Mouse (Mus musculus) c-Kit-positive CD71-negative TER-119-negative erythroid progenitor cells, embryonic 14.5 days (primary cell): ENCODE data around the gene Tmcc1.
"Not testable (repeated sequence)": the region's sequence is repeated elsewhere in the genome, so short reads cannot be mapped to it uniquely, and the experiment has no call there.

Experiments
- DNase-seq: peaks from one replicate; pipeline ENCODE4 v3.0.0-alpha.2; 2013; ENCODE audit warnings: low read depth

Gene Tmcc1

GRCm38 (mm10) chr6:116077608-116078007, 115.7 kb downstream of the Tmcc1 start:
- DNase-seq: no peak

- DNase-seq: no peak
Observed at GRCm38 (mm10) chr6:116074892-116075291, 118.4 kb downstream of the Tmcc1 start.

- DNase-seq: no peak
Observed at GRCm38 (mm10) chr6:116073610-116074009, 119.7 kb downstream of the Tmcc1 start.

- no peak for DNase-seq
Observed at GRCm38 (mm10) chr6:116072746-116073261, 120.5 kb downstream of the Tmcc1 start.

GRCm38 (mm10) chr6:116072221-116072745, 121.0 kb downstream of the Tmcc1 start:
- DNase-seq: no peak

- DNase-seq: no peak
Observed at GRCm38 (mm10) chr6:116071781-116072180, 121.5 kb downstream of the Tmcc1 start.

- no peak for DNase-seq
Observed at GRCm38 (mm10) chr6:116070558-116070957, 122.7 kb downstream of the Tmcc1 start.

- no peak for DNase-seq
Observed at GRCm38 (mm10) chr6:116063516-116063915, 129.8 kb downstream of the Tmcc1 start.

- DNase-seq: not testable (repeated sequence)
Observed at GRCm38 (mm10) chr6:116059542-116059941, 133.7 kb downstream of the Tmcc1 start.

- DNase-seq: no peak
Observed at GRCm38 (mm10) chr6:116058541-116059300, 134.6 kb downstream of the Tmcc1 start.

GRCm38 (mm10) chr6:116056676-116057264, 136.5 kb downstream of the Tmcc1 start:
- DNase-seq: no peak

GRCm38 (mm10) chr6:116055766-116056165, 137.5 kb downstream of the Tmcc1 start:
- DNase-seq: no peak

GRCm38 (mm10) chr6:116055001-116055471, 138.2 kb downstream of the Tmcc1 start:
- DNase-seq: no peak

- no peak for DNase-seq
Observed at GRCm38 (mm10) chr6:116047896-116048295, 145.4 kb downstream of the Tmcc1 start.

GRCm38 (mm10) chr6:116047366-116047765, 145.9 kb downstream of the Tmcc1 start:
- no peak for DNase-seq

GRCm38 (mm10) chr6:116044039-116044438, 149.2 kb downstream of the Tmcc1 start:
- DNase-seq: no peak

GRCm38 (mm10) chr6:116038222-116038621, 155.1 kb downstream of the Tmcc1 start:
- peak; percentile 13 for DNase-seq

- DNase-seq: no peak
Observed at GRCm38 (mm10) chr6:116037281-116037831, 155.9 kb downstream of the Tmcc1 start.

GRCm38 (mm10) chr6:116036555-116036954, 156.7 kb downstream of the Tmcc1 start:
- no peak for DNase-seq

- DNase-seq: no peak
Observed at GRCm38 (mm10) chr6:116031052-116031451, 162.2 kb downstream of the Tmcc1 start.

GRCm38 (mm10) chr6:116024666-116025065, 168.6 kb downstream of the Tmcc1 start:
- DNase-seq: no peak

GRCm38 (mm10) chr6:116021961-116022485, 171.3 kb downstream of the Tmcc1 start:
- DNase-seq: no peak
